Mouse (Mus musculus) cerebellum, adult 9-10 months (tissue): ENCODE results near the gene Dnajc10.

Source experiments
- DNase-seq: peaks from one replicate; pipeline ENCODE4 v3.0.0; 2022

The Dnajc10 gene

DNA sequence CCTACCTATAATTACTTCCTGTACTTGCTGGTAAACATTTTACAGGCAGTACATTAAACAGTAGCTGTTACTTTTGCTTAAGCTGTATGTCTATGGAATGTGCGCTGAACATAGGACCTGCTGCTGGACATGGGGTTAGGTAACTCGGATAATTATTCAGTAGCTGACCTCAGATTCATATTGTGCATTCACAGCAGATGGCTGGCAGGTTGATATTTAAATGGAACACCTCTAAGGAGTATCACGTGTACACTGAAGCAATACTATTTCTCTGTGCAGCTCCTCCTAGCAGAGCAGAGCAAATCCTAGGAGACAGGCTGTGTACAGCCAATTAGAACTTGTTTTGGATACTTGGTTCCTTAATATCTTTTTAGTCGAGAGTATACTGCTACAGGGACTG is 39.3 kb downstream of the Dnajc10 start:
- DNase-seq = no peak

DNA sequence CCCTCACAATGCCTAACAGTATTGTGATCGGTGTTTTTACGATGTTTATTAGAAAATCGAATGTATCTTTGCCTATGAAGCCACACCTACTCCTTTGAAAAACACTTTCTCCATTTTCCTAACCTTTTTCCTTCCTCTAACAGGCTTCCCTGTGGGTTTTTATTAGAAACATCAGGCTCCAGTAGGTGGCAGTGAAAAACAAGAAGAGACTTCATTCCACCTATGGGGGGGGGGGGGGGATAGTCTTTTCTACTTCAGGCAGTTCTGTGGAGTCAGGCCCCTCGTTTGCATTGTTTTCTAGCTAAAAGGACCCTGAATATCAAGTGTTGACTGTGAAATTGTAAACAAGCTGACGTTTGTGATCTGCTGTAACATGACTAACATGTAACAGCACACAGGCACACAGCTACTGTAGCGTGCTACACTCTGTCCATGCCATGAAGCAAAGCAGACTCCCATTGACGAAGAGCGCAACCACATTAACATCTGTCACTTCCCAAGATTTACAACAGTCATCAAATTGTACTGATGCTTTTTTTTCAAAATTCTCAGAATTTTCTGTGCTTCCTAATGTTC is 41.5 kb downstream of the Dnajc10 start:
- DNase-seq = no peak

DNA sequence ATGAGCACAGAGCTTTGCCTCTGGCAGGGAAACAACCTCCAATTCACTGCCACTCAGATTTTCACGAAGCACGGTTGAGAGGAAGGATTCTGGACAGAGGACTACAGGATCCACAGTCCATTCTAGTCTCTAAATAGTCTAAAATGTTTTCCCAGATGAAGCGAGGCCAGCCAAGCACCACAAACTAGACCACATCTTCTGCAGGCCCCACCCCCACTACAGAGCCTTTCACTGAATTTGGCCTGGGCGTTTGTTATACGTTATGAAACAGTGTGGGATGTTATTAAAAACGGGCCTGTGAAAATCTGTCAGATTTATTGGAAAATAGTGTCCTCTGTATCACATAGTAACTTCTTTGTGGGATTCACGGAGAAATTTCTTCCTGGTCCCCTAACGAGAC is 56.2 kb downstream of the Dnajc10 start:
- no peak for DNase-seq

- DNase-seq = no peak
These were observed 59.6 kb downstream of the Dnajc10 start for GRCm38 (mm10) chr2:80374892-80375291.

GRCm38 (mm10) chr2:80379848-80380247 is 64.6 kb downstream of the Dnajc10 start:
- DNase-seq = no peak

GRCm38 (mm10) chr2:80384447-80384846 is 69.2 kb downstream of the Dnajc10 start:
- DNase-seq = no peak

GRCm38 (mm10) chr2:80386255-80386654 is 71.0 kb downstream of the Dnajc10 start:
- no peak for DNase-seq

DNA sequence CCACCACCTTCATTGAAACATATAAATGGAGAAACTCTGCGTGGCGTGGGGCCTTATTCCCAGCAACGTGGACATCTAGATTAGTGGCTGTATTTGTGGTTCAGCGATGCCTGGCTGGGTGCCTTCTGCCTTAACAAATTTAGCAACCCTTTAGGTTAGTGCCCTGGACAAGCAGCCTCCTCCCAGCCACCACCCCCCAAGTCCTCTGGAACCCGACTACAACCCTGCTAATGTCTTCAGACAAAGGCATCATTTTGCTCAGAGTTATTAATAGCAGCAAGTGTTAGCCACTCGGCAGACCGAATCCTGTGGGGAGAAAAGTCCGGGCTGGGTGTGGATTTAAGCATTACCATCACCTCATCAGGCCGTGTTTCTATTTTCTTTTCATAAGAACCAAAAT is 72.4 kb downstream of the Dnajc10 start:
- no peak for DNase-seq

GRCm38 (mm10) chr2:80388341-80388740 is 73.1 kb downstream of the Dnajc10 start:
- no peak for DNase-seq

- no peak for DNase-seq
These were observed 80.8 kb downstream of the Dnajc10 start for GRCm38 (mm10) chr2:80396057-80396456.

DNA sequence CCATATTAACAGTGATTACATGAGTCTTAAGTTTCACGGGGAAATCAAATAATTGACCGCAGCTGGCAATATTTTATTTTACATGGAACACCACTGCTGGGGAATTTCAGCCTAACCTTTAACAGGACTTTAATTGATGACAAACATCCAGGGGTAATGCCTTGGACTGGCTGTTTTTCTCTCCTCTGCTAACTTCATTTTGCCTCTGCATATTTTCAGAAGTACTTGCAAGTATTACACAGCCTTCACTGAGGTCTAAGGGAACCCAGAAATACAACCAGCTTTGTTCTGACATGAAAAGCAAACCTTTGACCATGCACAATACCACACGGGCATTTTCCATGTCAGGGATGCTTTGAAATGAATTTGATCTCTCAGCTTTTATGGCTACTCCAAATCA is 81.6 kb downstream of the Dnajc10 start:
- DNase-seq = no peak

GRCm38 (mm10) chr2:80398595-80399099 is 83.4 kb downstream of the Dnajc10 start:
- DNase-seq = no peak
